Mouse (Mus musculus) adrenal gland, adult 2 months (tissue): ENCODE results near the gene Prrc2b. TPM values are rescaled to one million over a fixed set of nuclear protein-coding genes. Genes with fewer than 3 reads are reported as not detected.
A peak's percentile ranks its signal among the peaks of the same experiment; 100 is the strongest.

ENCODE experiments used
- DNase-seq: peaks from one replicate; pipeline ENCODE4 v3.0.0; 2021
- polyA plus RNA-seq: library from polyadenylated mRNA; depleted of rRNA; stranded (reverse); fragments of >200 nt; gene quantifications from 2 replicates; pipeline ENCODE4 v1.2.3, GENCODE M21; 2012
- total RNA-seq, 2 experiments: library from RNA; stranded (reverse); gene quantifications; 2 replicates each; pipeline ENCODE4 v1.2.3; 2021

Prrc2b gene
- total and polyA plus RNA-seq, 3 experiments, result 82.7 to 104 (median 93.5) TPM

GRCm38 (mm10) chr2:32160967-32161366 is 10.1 kb downstream of the Prrc2b start:
- DNase-seq, result no peak

GRCm38 (mm10) chr2:32162102-32162501 is 11.2 kb downstream of the Prrc2b start:
- no peak for DNase-seq

GRCm38 (mm10) chr2:32162646-32163045 is 11.8 kb downstream of the Prrc2b start:
- DNase-seq, result no peak

GRCm38 (mm10) chr2:32163057-32163456 is 12.2 kb downstream of the Prrc2b start:
- no peak for DNase-seq

- DNase-seq, result no peak
Measured at GRCm38 (mm10) chr2:32164503-32164902, 13.6 kb downstream of the Prrc2b start.

- DNase-seq, result no peak
Measured at GRCm38 (mm10) chr2:32165040-32165800, 14.3 kb downstream of the Prrc2b start.

GRCm38 (mm10) chr2:32166581-32166980 is 15.7 kb downstream of the Prrc2b start:
- DNase-seq, result no peak

GRCm38 (mm10) chr2:32167034-32167770 is 16.3 kb downstream of the Prrc2b start:
- DNase-seq, result no peak

- peak; percentile 76 for DNase-seq
Measured at GRCm38 (mm10) chr2:32167819-32168218, 16.9 kb downstream of the Prrc2b start.

- no peak for DNase-seq
Measured at GRCm38 (mm10) chr2:32169292-32169691, 18.4 kb downstream of the Prrc2b start.

GRCm38 (mm10) chr2:32170010-32170409 is 19.1 kb downstream of the Prrc2b start:
- DNase-seq, result no peak

- DNase-seq, result no peak
Measured at GRCm38 (mm10) chr2:32171658-32172433, 21.0 kb downstream of the Prrc2b start.

- DNase-seq, result peak; percentile 85
Measured at GRCm38 (mm10) chr2:32174170-32174741, 23.4 kb downstream of the Prrc2b start.

GRCm38 (mm10) chr2:32175051-32175466 is 24.2 kb downstream of the Prrc2b start:
- peak; percentile 56 for DNase-seq

GRCm38 (mm10) chr2:32175508-32175907 is 24.6 kb downstream of the Prrc2b start:
- no peak for DNase-seq

- no peak for DNase-seq
Measured at GRCm38 (mm10) chr2:32176848-32177247, 26.0 kb downstream of the Prrc2b start.

- DNase-seq, result no peak
Measured at GRCm38 (mm10) chr2:32177397-32178060, 26.6 kb downstream of the Prrc2b start.

- no peak for DNase-seq
Measured at GRCm38 (mm10) chr2:32179363-32179762, 28.5 kb downstream of the Prrc2b start.

GRCm38 (mm10) chr2:32180127-32180526 is 29.2 kb downstream of the Prrc2b start:
- no peak for DNase-seq

GRCm38 (mm10) chr2:32181364-32181763 is 30.5 kb downstream of the Prrc2b start:
- DNase-seq, result no peak

- no peak for DNase-seq
Measured at GRCm38 (mm10) chr2:32182119-32182518, 31.2 kb downstream of the Prrc2b start.
